Mouse (Mus musculus) retina, embryonic 14.5 days (tissue): ENCODE measurements around the gene Syn3.
"Not testable (repeated sequence)": the region's sequence is repeated elsewhere in the genome, so short reads cannot be mapped to it uniquely, and the experiment has no call there.

Experiments used
- DNase-seq: peaks from one replicate; pipeline ENCODE4 v3.0.0-alpha.2; 2015; ENCODE audit warnings: low spot score

Gene Syn3

DNA sequence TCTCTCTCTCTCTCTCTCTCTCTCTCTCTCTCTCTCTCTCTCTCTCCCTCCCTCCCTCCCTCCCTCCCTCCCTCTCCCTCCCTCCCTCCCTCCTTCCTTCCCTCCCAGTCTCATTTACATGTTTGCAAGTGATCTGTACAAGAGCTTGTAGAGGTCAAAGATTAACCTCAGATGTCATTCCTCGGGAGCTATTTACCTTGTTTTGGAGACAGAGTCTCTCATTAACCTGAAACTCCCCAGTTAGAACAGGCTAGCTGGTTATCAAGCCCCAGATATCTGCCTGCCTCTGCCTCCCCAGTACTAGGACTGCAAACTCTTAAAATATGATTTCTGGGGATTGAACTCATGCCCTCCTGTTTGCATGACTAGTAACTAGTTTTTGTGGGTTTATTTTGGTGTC lies 348.6 kb downstream of the Syn3 start:
- no peak for DNase-seq

DNA sequence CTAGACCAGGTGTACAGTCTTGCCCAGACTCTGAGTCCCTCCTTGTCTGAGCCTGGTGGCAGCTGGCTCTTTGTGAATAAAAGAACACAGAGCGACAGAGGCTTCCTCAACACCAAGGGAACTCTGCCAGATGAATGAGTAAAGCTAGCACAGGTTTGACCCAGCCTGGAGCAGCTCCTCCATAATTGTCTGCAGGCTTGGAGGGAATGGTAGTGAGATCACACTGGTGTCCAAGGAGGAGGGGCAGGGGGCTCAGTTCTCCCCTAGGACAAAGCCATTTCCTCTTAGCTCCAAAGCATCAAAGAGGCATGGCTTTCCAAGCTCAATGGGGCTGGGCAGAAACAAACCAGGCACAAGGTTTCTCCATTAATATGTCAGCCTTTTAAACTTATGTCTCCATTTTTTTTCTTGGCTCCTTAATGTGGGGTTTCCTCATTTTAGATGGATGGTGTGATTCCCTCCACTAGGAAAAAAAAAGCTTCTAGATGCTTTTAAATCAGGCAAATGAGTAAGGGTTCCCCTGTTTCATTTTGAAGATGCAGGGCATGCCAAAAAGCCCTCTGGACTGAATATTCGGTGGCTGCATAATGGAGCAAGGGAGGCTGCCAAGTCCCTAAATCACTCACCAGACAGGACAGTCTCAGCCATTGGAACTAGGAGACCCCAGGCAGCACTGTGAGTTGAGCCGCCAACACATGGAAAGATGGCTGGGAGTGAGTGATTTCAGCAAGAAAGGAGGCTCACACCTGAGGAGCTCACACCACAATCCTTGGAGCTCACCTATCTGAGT lies 349.5 kb downstream of the Syn3 start:
- DNase-seq, result no peak

DNA sequence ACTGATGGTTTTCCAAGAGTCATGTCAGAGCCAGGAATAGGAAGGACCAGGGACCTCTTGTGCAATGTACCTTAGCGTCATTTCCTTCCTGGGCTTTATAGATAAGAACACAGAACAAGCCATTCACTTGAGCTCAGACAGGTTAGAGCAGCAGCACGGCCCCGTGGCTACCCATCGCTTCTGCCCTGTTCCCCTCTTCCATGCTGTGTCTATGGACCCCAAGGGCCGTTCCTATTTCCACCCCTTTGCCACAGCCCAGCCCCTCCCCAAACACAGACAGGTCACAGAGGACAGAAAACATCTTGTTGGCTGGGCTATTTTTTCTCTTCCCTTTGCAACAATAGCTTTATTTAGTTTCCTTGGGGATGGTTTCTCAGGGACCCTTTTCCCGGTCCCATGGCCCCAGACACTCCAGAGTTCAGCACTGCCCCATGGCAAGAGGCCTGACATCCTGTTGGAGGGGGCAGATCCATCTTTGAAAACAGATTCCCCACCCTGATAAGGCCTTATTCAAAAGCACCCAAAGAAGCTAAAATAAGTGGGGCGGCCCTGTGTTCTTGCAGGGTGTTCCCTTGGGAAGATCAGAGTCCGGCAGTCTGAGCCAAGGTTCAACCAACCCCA lies 359.5 kb downstream of the Syn3 start:
- DNase-seq, result no peak

DNA sequence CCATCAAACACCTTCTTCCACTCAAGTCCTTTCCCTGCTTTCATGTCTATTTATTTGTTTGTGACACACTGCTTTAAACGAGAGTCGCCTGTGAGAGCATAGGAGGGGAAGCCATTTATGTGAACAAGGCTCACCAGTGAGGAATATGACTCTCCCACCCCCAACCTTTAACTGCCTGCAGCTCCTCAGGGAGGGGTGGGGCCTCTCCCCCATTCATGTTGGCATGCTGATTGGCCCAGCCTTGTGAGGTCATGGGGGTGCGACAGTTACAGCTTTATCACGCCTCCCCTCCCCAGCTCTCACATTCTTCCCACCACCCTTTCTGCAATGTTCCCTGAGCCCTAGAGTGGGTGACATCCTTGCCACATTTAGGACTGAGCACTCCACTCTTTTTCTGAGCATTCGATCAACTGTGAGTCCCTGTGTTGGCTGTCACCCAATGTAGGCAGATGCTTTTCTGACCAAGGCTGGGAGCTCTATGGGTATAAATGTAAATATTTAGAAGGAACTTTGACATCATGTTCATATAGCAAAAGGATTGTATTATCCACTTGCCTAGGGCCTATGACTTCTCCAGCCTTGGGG lies 361.0 kb downstream of the Syn3 start:
- DNase-seq, result no peak

DNA sequence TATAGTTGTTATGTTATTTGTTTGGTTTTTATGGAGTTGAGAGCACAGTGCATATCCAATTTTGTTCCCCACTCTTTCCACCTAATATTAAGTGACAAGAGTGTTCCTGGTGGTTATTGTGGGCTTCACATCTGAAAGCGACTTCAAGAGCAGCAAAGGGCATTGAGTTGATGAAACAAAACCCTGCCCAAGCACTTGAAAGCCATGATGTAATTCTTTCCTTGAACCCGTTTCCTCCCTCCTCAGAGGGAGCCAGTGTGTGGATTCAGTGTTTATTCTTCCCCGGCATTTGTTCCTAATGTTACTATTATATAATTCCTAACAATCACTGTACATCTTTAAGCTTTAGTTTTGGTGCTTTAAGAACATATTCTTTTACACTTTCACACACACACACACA lies 361.6 kb downstream of the Syn3 start:
- no peak for DNase-seq

DNA sequence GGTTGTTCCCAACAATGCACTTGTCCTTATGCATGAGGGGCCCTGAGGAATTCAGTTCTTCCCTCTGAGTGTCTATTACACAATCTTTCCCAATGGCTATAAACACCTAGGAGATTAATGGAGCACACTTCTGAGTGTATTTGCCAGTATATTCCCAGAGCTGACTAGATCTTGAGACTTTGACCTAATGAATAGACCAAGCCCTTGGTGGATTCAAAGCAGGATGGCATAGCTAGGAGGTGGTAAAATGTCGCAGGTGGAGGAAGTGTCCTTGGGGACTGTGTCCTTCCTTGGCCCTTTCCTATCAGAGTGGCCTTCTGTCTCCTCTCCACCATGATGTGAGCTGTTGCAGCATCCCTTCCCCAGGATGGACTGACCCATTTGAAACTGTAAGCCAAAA lies 362.4 kb downstream of the Syn3 start:
- no peak for DNase-seq

DNA sequence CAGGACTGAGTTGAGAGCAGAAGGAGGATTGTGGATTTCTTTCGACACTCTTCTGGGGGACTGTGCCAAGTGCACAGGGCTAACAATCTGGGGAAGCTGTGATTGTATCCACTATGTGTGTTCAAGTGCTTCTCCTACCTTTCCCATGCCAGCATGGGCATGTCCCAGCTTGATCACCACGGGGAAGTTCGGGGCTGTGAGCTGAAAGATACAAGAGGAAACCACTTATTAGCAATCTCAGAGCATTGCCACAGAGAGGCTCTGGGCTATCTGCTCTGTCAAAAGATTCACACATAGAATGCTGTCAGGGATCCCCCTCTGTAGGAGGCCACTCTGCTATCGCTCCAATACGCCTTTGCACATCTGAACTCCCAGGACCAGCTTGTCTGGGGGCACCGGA lies 363.8 kb downstream of the Syn3 start:
- no peak for DNase-seq

DNA sequence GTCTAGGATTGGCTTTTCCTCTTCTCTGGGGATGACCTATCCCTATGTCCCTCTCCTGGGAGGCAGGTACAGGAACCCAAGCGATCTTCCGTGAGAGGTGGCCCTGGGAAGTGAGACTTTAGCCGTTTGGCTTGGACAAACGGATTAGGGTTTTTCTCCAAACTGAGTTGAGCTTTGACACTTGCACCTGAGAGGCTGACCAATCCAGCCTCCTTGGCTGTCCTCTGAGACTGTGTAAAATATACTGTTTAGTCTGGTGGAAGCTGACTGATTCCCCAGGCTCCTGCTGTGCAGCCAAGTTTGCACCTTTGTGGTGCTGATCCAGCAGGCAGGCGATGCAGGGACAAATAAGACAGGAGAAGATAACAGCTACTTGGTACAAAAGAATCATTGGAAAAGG lies 364.4 kb downstream of the Syn3 start:
- DNase-seq, result no peak

DNA sequence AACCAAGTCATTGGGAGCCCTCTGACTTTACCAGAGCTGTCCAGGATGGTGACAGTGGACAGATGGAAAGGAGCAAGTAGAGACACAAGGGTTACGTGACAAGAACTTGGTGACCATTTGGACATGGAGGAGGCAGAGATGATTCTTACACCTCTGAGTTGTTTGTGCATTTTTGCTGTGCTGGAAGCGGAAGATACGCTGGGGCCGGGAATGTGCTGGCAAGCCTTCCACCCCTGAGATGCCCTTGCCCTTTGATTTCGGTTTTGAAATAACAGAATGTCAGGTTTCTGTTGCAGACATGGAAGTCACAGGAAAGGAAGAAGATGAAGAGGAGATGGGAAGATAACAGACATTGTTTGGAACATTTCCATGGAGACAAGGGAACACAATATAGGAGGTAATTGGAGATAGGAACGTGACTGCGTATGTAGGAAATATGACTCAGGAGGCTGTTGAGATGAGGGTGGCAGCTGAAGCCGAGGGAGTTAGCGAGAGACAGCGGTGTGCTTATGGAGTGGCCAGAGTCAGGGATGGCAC lies 366.2 kb downstream of the Syn3 start:
- DNase-seq, result no peak

DNA sequence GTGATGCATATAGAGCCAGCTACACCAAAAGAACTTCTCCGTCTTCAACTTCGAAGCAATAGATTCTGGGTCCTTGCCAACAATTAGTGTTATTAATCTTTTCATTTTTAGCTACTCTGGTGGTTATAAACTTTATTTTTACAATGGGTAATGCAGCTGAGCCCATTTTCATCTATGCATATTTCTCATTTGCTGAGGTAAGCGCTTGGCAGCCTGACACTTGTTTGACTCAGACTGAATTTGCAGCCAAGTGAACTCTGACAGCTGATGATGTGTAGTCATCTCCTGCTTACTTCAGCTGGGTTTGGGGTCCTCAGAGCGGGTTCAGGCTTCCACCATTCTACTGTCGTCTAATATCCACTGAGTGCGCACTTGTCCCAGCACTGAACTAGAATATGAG lies 369.6 kb downstream of the Syn3 start:
- DNase-seq, result no peak

DNA sequence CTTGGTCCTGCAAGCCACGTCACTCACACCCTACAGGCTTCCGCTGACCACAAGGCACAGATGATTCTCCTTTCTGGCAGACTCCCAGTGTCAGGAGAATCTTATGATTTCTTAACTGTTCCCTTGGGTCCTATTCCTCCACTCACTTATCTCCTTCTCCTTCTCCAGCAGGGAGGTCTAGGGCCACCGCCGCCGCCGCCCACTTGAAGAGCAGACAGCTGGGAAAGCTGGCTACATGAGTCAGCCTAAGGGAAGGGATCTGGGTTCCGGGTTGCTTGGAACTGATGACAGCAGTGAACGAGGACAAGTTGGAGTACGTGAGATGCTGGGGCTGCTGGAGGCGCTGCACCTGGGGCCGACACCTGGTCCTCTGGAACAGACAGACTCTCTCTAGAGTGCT lies 372.2 kb downstream of the Syn3 start:
- no peak for DNase-seq

DNA sequence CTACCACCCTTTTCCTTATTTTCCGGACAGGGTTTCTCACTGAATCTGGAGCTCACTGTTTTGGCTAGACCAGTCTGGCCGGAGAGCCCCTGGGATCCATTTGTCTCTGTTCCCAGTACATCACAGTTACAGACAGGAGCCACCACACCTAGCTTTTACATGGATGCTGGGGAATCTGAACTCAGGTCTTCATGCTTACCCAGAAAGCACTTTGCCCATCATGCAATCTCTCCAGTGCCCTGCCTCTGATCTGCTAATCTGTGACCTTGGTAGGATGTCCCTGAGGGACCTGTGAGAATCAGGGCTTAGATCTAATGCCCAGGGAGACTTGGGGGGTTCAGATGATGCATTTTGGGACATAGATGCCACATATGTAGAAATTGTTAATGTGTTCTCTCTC lies 373.3 kb downstream of the Syn3 start:
- DNase-seq, result no peak

DNA sequence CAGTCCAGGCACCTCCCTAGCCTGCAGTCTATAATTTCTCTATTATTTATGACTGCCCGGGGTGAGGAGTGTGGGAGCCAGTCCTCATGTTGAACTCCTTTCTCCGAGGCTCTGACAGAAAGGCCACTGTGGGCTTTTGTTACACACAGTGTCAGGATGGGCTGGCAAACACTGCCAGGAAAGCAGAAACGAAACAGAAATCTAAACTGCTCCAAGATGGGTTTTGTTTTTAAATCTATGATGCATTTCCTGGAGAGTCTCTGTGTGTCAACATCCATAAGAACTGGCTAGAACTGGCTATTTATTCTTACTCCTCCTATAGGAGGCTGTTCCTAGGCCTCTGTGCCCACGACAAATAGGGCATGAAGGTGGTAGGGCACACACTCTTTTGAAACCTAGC lies 374.6 kb downstream of the Syn3 start:
- DNase-seq, result no peak

DNA sequence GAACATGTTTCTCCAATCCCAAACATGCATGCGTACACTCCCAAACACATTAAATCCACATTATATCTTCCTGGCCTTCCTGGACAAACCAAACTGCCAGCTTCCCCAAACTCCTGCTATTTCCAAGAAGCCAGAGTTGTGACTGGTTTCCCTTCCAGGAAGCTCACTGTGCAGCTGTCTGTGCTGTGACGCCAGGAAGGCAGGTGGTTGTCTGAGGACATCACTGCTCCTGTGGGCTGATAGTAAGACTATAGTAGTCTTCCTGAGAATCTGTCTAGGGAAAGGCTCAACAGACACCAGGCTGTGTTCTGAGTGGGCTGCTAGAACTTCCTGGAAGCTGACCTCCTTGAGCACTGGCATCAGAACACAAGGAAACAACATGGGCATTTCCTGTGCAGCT lies 375.5 kb downstream of the Syn3 start:
- no peak for DNase-seq

DNA sequence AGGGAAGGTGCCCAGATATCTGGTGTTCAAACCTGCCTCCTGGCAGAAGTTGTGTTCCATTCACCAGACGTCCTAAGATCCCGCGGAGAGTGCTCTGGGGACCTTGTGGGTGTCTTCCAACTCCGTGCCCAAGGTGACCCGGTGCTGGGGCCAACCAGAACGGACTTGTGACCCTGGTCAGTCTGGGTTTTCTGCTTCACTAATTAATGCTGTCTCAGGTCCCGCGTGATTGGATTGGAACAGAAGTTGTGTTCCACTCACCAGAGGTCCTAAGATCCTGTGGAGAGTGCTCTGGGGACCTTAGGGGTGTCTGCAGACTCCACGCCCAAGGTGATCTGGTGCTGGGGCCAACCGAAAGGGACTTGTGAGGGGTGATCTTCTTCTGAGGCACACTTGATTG lies 376.2 kb downstream of the Syn3 start:
- DNase-seq, result not testable (repeated sequence)

DNA sequence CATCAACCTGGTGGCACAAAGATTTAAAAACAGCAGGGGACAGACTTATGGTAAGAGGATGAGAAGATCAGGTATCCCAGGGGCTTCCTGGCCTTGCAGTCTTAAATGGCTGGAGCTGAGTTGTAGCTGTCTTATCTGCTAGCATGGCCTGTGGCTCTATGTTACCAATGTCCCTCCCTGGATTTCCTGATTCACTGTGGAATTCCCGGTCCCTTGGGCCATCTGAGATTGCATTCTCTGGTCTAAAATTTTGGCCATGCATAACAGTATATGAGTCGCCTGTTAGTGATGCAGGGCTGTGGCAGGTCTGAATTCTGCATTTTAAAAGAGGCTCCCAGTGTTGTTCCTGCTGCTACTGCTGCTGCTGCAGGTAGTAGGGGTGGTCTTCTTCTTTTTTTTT lies 382.4 kb downstream of the Syn3 start:
- no peak for DNase-seq

DNA sequence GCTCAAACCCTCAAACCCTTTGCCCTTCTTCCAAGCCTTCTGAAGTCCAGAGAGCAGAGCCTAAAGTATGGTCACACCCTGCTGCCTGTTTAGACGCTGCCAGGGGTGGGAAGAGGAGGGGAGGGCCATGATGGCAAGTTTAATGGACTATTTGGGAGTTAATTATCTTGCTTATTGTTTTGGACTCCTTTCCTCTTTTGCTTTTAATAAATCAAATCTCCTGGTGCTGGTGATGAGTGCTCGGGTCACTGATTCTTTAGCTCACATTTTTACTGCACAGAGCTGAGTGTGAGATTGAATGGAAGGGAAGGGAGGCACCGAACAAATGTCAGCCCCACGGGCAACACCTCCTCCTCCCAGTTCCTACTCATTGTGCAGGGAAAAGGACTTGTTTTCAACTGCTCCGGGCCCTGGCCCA lies 384.3 kb downstream of the Syn3 start:
- peak; percentile 12 for DNase-seq

DNA sequence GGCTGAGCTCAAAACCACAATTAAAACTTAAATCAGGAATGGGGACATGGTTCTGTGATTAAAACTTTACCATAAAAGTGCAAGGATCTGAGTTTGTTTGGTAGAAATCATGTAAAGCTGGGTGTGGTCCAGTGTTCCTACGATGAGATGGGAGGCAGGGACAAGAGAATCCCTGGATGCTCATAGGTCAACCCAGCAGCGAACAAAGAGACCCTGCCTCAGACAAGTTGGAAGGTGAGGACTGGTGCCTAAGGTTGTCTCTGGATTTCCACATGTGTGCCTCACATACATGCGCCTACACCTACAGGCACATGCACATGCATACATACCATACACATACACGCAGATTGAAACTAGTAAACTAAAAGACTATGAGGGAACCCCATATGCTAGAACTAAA lies 389.9 kb downstream of the Syn3 start:
- no peak for DNase-seq

DNA sequence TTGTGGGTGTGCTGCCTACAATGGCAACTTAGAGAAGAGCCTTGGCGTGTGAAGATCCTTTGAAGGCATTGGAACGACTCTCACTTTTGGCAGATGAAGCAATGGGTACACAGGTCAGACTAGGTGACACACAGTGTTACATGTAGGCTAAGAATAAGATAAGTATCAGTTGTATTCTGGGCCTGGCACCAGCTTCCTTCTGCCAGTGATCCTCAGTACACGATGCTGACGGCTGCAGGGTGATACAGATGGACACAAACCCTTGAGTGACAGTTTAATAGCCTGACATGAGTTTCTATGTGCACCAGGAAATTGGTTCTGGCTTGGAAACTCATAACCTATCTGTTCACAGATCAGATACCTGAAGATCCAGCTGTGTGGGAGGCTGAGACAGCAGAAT lies 391.0 kb downstream of the Syn3 start:
- DNase-seq, result no peak

DNA sequence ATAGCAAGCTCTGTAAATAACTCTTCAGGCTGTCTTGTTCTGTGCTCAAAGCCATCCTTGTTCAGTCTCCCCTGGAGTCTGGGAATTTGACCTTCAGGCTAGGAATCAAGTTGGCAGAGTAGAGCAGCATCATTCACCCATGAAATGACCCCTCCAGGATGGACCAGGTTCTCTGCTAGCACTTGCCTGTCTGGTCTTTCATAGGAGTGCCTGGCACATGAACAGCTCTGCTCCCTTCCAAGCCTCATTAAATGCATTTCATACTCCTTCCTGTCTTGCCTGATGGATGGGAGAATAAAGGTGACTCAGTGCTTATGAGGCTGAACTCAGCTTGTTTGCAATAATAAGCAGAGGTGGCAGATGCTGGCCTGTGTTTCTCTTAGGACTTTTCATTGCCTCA lies 394.7 kb downstream of the Syn3 start:
- DNase-seq, result no peak

DNA sequence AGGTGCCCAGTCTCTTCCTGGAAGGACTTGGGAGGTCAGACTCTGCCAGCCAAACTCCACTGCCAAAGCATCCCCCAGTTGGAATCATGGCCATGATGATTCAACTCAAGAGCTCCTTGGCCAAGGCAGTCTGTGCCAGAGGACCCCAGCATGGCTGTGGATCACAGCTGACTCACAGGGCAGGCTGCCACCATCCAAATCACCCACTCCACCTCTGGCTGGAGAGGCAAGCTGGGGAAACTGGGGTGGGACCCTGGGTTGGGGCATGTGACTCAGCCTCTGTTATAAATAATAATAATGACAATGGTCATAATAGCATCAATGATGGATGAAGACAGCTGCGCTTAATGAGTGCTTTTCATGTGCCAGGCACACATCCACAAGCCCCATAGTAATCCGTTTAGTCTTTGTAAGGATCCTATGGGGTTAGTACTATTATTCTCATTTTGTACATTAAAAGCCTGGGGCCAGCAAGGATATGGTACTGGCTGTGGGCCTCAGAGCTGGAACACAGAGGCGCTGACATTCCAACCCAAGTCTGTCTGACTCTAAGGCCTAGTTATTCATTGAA lies 398.3 kb downstream of the Syn3 start:
- no peak for DNase-seq

DNA sequence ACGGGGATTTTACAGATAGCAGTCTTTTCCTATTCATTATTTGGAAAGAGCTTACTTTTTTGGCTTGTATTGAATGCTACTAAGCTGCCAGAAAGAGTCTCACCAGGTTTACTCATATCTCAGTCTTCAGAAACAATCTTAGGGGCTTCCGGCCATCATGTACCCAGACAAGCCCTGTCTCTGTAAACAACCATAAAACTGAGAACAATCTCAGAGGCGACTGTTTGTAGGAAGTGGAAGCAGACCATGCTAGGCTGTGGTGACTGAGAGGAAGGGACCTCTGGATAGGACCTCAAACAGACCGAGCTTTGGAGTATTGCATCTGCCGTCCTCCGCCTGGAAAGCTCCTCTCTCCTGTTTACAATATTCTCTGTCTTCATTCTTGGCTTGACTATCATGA lies 400.3 kb downstream of the Syn3 start:
- no peak for DNase-seq
